ENCODE assay signal across 10 mouse cellular contexts in genomic region chr10:25313856-25314584, GRCm38 (mm10). TPM values are rescaled to one million over a fixed set of nuclear protein-coding genes. Genes with fewer than 3 reads are reported as not detected.
A peak's percentile ranks its signal among the peaks of the same experiment; 100 is the strongest.
DNase-seq lines count a peak whose midpoint lies in the region; ATAC-seq and TF ChIP-seq lines count a peak whose summit lies in the region.
"Had no signal": no experiment of that assay in that cellular context is flagged by ENCODE, and none has a peak within 500 bp of the region (broad histone marks: within the 10 kb centered on the region; RNA-seq: fewer than 3 reads in every experiment).

No protein-coding gene starts in this region.

- no peaks in the 10 kb centered on the region for H3K9me3 ChIP-seq in kidney, embryonic 15.5 days (replicated peaks)
- H3K9me3 ChIP-seq: liver, embryonic 13.5 days had no signal

- TF ChIP-seq POLR2A in myocyte (IDR thresholded peaks at IDR 0.05; ENCODE audit: insufficient read length, low read depth) = no peak

- H3K36me3 ChIP-seq in kidney, embryonic 15.5 days = no peaks in the 10 kb centered on the region
- no peaks in the 10 kb centered on the region for H3K36me3 ChIP-seq in myocyte (ENCODE audit: control insufficient read depth, insufficient read depth)
- H3K36me3 ChIP-seq: liver, embryonic 13.5 days had no signal

- no peak overlapping the region for H3K4me3 ChIP-seq in kidney, embryonic 15.5 days (replicated peaks)
- H3K4me3 ChIP-seq in myocyte = no peak overlapping the region
- H3K4me3 ChIP-seq: liver, embryonic 13.5 days had no signal

- H3K79me2 ChIP-seq in myocyte (ENCODE audit: control insufficient read depth, insufficient read depth) = no peaks in the 10 kb centered on the region

- H3K27me3 ChIP-seq in kidney, embryonic 15.5 days = no peaks in the 10 kb centered on the region
- H3K27me3 ChIP-seq in myocyte (ENCODE audit: control insufficient read depth, insufficient read depth, insufficient read length) = no peaks in the 10 kb centered on the region

- H3K4me2 ChIP-seq in kidney, embryonic 15.5 days = peak overlapping the region; percentile 53
- H3K4me2 ChIP-seq in myocyte (ENCODE audit: low read depth) = no peak overlapping the region
- H3K4me2 ChIP-seq: liver, embryonic 13.5 days had no signal

- no peak overlapping the region for H3ac ChIP-seq in myocyte (ENCODE audit: control insufficient read depth, insufficient read length)

- H3K4me1 ChIP-seq in kidney, embryonic 15.5 days = no peaks in the 10 kb centered on the region; the same call in 1 of the 2 replicates

- 9% methylated on average over 17 of the region's 17 CpGs for WGBS in kidney, embryonic 15.5 days

- H3K9ac ChIP-seq in kidney, embryonic 15.5 days = no peak overlapping the region
- H3K9ac ChIP-seq: liver, embryonic 13.5 days had no signal

- no peak for ATAC-seq in kidney, embryonic 15.5 days (replicated peaks; ENCODE audit: low FRiP score)

- DNase-seq in kidney, adult 8-10 months = no peak
- peak; percentile 35 for DNase-seq in embryo, embryonic 9.5 days (ENCODE audit: extremely low spot score)
- peak; percentile 79 for DNase-seq in hindlimb bud, embryonic 11.5 days (ENCODE audit: extremely low spot score, low read depth, low spot score)
- no peak for DNase-seq in spleen, adult 18-20 months
- no peak for DNase-seq in cerebellum, adult 9-11 months
- no peak for DNase-seq in kidney, postnatal 25 days
- DNase-seq: gastrocnemius, postnatal 36 days; liver, embryonic 13.5 days had no signal

- H3K27ac ChIP-seq in kidney, embryonic 15.5 days = no peak overlapping the region
- H3K27ac ChIP-seq: liver, embryonic 13.5 days had no signal

TF ChIP-seq in myocyte, 11 proteins besides CTCF, POLR2A, EP300 and RAD21:
- TF ChIP-seq TCF12 (IDR thresholded peaks at IDR 0.05; ENCODE audit: insufficient read depth, poor library complexity, severe bottlenecking) (peak; percentile 75), MAX (IDR thresholded peaks at IDR 0.05; ENCODE audit: low read depth) (no peak), MYOD1 (IDR thresholded peaks at IDR 0.05; ENCODE audit: control insufficient read depth in 1 of 3, insufficient read length in 2 of 3, low read depth in 2 of 3) (peak in 2 of 3 experiments; percentile 54 to 62), SRF (IDR thresholded peaks at IDR 0.05; ENCODE audit: control insufficient read depth, insufficient read length, low read depth) (no peak), POLR2AphosphoS2 (IDR thresholded peaks at IDR 0.05; ENCODE audit: insufficient read length, low read depth) (no peak), TCF3 (IDR thresholded peaks at IDR 0.05; ENCODE audit: insufficient read length, low read depth) (peak; percentile 40), MYOG (IDR thresholded peaks at IDR 0.05; ENCODE audit: control insufficient read depth in 1 of 3, insufficient read depth in 1 of 3, insufficient read length in 2 of 3, low read depth in 2 of 3) (peak in 1 of 3 experiments; percentile 64)

RNA-seq across cellular contexts. Expression of gene Akap7, which starts 6.3 kb away (rescaled TPM):
- 20.6 and 26.7 TPM in 2 replicates for polyA plus RNA-seq in kidney, embryonic 15.5 days (2015; fragmentation: Nextera tagmentation; extraction: Ambion mirVana)
- 9.0 TPM for polyA plus RNA-seq in myocyte (2012; fragmentation: generic; extraction: Trizol)

RNA-seq across cellular contexts. Expression of gene Epb41l2, which starts 45.6 kb away (rescaled TPM):
- polyA plus RNA-seq in kidney, embryonic 15.5 days (2015; fragmentation: Nextera tagmentation; extraction: Ambion mirVana) = 66.5 and 67.7 TPM in 2 replicates
- polyA plus RNA-seq in myocyte (2012; fragmentation: generic; extraction: Trizol) = 22.3 TPM

Comparison
In these comparisons a context has a peak if more than half of its experiments do, and no peak if none do; other contexts are left out.
1. DNase-seq: peak in embryo, embryonic 9.5 days (single experiment) and hindlimb bud, embryonic 11.5 days (single experiment); none in kidney, adult 8-10 months (0 of 2), spleen, adult 18-20 months (0 of 2), cerebellum, adult 9-11 months (single experiment) and kidney, postnatal 25 days (0 of 2).